Mouse (Mus musculus) heart, postnatal 0 days (tissue): ENCODE data around the gene Sox18. TPM values are rescaled to one million over a fixed set of nuclear protein-coding genes. Genes with fewer than 3 reads are reported as not detected.

Experiments
- ATAC-seq: fragments of 200-750 bp; cut with Nextera tagmentation; 2 replicates; pipeline ENCODE4 v1.8.0; 2017; ENCODE audit warnings: low read depth, moderate number of reproducible peaks, moderate library complexity; ENCODE audit not compliant: insufficient read depth
- DNase-seq: peaks from one replicate; pipeline ENCODE4 v3.0.0-alpha.2; 2016; ENCODE audit warnings: low spot score
- H3K27ac ChIP-seq: fragments of 300-500 bp; sonication (generic); 2 replicates; pipeline ENCODE4 v1.5.1; 2014; ENCODE audit warnings: low read depth, mild to moderate bottlenecking
- H3K27me3 ChIP-seq: fragments of 300-500 bp; sonication (generic); 2 replicates; pipeline ENCODE4 v1.6.1; 2014; ENCODE audit warnings: low read length, mixed read lengths; ENCODE audit not compliant: control insufficient read depth, insufficient read depth
- H3K36me3 ChIP-seq: fragments of 300-500 bp; sonication (generic); replicated peaks from 2 replicates; pipeline ENCODE4 v1.6.1; 2014; ENCODE audit warnings: low read length, mixed read lengths; ENCODE audit not compliant: control insufficient read depth, insufficient read depth
- H3K4me1 ChIP-seq: fragments of 300-500 bp; sonication (generic); 2 replicates; pipeline ENCODE4 v1.6.1; 2014; ENCODE audit warnings: antibody characterized with exemption; ENCODE audit not compliant: control insufficient read depth, insufficient read depth
- H3K4me2 ChIP-seq: fragments of 300-500 bp; sonication (generic); 2 replicates; pipeline ENCODE4 v1.6.1; 2014; ENCODE audit warnings: low read depth, mild to moderate bottlenecking, low read length, moderate library complexity
- H3K4me3 ChIP-seq: fragments of 300-500 bp; sonication (generic); 2 replicates; pipeline ENCODE4 v1.5.1; 2014; ENCODE audit warnings: low read depth, low read length
- H3K9ac ChIP-seq: fragments of 300-500 bp; sonication (generic); replicated peaks from 2 replicates; pipeline ENCODE4 v1.6.1; 2014; ENCODE audit warnings: low read depth, low read length, mixed read lengths
- H3K9me3 ChIP-seq: fragments of 300-500 bp; sonication (generic); replicated peaks from 2 replicates; pipeline ENCODE4 v1.6.1; 2016; ENCODE audit warnings: low read length; ENCODE audit not compliant: control insufficient read depth
- CTCF ChIP-seq: IDR thresholded peaks from 2 replicates; pipeline ENCODE4 v1.5.1; 2016; ENCODE audit warnings: antibody characterized with exemption, control low read depth, low read depth
- EP300 ChIP-seq: IDR thresholded peaks from 2 replicates; pipeline ENCODE4 v1.6.1; 2016; ENCODE audit warnings: antibody characterized with exemption, low read depth
- WGBS: fragments of 180-500 bp; shearing (Covaris S2); extraction: QIAGEN DNeasy Blood & Tissue Kit; methylation state at CpG from one replicate; pipeline ENCODE4 v1.1.7; 2014; 5-methylcytosine and 5-hydroxymethylcytosine counted together
- polyA plus RNA-seq: library from polyadenylated mRNA; unstranded; fragments of >200 nt; fragmentation: Nextera tagmentation; extraction: Ambion mirVana; gene quantifications from 2 replicates; pipeline ENCODE4 v1.2.1, GENCODE M21; 2015
- total RNA-seq: library from RNA; depleted of rRNA; stranded (reverse); fragments of >200 nt; gene quantifications from 2 replicates; pipeline ENCODE4 v1.2.3, GENCODE M21; 2014; ENCODE audit warnings: low replicate concordance

The Sox18 gene
- total and polyA plus RNA-seq, 2 experiments from 2014 or later, result 53.1 to 69.4 TPM

DNA sequence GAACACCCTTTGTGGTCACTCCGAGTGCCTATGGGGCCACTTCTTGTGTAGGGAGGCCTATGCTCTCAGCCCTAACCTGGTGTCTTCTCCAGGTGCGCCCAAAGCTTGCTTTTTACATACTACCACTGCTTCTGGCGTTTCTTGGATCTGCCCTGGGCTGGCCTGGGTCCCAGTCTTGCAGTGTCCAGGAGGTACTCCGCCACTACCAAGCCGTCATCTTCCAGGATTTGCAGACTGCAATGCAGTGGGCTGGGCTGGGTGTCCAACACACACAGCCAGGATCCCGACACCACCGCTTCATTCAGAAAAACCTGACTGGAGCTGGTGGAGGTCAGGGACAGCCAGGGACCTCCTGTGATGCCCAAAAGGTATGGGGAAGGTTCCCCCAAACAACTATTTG, 12.9 kb downstream of the Sox18 start:
- ATAC-seq (no peak), DNase-seq (no peak)
- Histone ChIP-seq H3K27ac (no peak overlapping the region), H3K36me3 (peaks cover 23% of the 10 kb centered on the region), H3K9me3 (no peaks in the 10 kb centered on the region), H3K4me3 (no peak overlapping the region), H3K4me1 (0 out of 2 replicates have a peak, but pooled peaks cover 4% of the 10 kb centered on the region), H3K9ac (no peak overlapping the region), H3K4me2 (no peak overlapping the region), H3K27me3 (no peaks in the 10 kb centered on the region)
- 79% methylated on average over 7 of the region's 7 CpGs for WGBS
- no peak for TF ChIP-seq CTCF
- no peak for TF ChIP-seq EP300

DNA sequence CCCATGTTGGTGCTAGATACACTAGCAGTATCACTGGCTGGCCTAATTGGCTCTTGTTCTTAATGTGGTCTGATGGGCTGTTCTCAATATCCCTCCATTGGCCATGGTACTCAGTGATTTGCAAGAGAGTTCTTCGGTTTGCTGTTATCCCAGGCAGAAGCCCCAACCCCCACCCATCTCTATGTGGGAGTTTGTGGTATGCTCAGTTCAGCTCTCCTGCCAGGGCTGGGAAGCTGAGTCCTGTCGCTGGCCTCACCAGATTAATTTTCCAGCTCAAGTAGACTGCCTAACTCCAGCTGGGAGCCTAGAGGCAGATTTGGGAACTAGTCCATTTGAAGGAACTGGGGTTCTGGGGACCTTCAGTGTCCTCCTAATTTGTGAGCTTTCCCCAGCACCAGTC, 14.0 kb downstream of the Sox18 start:
- WGBS, result 50% methylated on average over 2 of the region's 2 CpGs
- no peak overlapping the region for H3K27ac ChIP-seq
- no peaks in the 10 kb centered on the region for H3K27me3 ChIP-seq
- 0 out of 2 replicates have a peak, but pooled peaks cover 4% of the 10 kb centered on the region for H3K4me1 ChIP-seq
- ATAC-seq (no peak), DNase-seq (no peak)
- H3K9me3 ChIP-seq, result no peaks in the 10 kb centered on the region
- H3K4me2 ChIP-seq, result no peak overlapping the region
- peaks cover 32% of the 10 kb centered on the region for H3K36me3 ChIP-seq
- H3K4me3 ChIP-seq, result no peak overlapping the region
- H3K9ac ChIP-seq, result no peak overlapping the region
- TF ChIP-seq EP300, result no peak
- no peak for TF ChIP-seq CTCF

DNA sequence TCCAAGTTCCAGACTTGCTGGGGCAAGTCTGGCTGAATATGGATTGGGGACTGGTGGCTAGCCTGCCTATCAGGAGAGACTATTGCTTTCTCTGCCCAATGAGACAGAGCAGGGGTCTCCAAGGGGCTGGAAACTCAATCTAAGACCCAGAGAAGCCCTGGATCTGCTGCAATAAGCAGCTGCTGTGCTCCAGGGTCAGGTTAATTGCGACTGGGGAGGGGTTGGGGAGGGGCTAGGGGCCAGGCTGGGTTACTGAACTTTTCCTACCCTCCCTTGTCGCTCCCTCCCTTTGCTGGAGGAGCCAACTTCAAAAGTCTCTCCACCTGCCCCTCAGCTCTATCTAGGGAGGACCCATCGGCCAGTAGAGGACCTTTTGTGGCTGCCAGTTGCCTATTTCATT, 14.7 kb downstream of the Sox18 start, which contains the start of gene Gm29797:
TSS of gene Gm29797 (plus strand) at position 301 of the 400 bp plus-strand sequence.
- Histone ChIP-seq H3K9me3 (no peaks in the 10 kb centered on the region), H3K9ac (no peak within 1 kb of the TSS), H3K27me3 (no peaks in the 10 kb centered on the region), H3K4me3 (no peak within 1 kb of the TSS), H3K4me1 (0 out of 2 replicates have a peak, but pooled peaks cover under 1% of the 10 kb centered on the region), H3K36me3 (peaks cover 39% of the 10 kb centered on the region), H3K27ac (no peak within 1 kb of the TSS), H3K4me2 (no peak within 1 kb of the TSS)
- WGBS, result 75% methylated on average over 3 of the region's 3 CpGs
- DNase-seq, result no peak
- TF ChIP-seq CTCF (no peak), EP300 (no peak)
- no peak for ATAC-seq

DNA sequence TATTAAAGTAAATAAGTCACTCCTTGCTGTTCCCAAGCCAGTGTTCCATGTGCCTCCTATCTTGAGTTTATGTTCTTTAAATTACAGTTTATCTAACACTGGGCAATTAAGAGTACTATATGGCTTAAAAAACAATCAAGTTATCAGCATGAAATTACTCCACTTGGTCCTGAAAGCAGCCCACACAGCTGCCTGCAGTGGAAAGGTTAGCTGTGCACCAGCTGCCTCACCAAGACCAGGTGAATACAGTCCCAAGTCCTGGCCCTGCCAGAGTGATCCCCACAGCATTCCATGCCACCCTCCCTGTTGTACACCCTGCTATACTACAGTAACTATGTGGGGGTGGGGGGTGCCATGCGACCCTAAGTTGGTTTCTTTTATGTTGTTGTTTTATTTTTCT, 17.9 kb downstream of the Sox18 start:
- TF ChIP-seq EP300 (no peak), CTCF (no peak)
- Histone ChIP-seq H3K4me3 (no peak overlapping the region), H3K36me3 (peaks cover 70% of the 10 kb centered on the region), H3K4me2 (no peak overlapping the region), H3K27ac (no peak overlapping the region), H3K4me1 (no peaks in the 10 kb centered on the region), H3K9me3 (no peaks in the 10 kb centered on the region), H3K9ac (no peak overlapping the region), H3K27me3 (no peaks in the 10 kb centered on the region)
- no peak for ATAC-seq
- DNase-seq, result no peak
- 86% methylated on average over 1 of the region's 1 CpGs for WGBS

DNA sequence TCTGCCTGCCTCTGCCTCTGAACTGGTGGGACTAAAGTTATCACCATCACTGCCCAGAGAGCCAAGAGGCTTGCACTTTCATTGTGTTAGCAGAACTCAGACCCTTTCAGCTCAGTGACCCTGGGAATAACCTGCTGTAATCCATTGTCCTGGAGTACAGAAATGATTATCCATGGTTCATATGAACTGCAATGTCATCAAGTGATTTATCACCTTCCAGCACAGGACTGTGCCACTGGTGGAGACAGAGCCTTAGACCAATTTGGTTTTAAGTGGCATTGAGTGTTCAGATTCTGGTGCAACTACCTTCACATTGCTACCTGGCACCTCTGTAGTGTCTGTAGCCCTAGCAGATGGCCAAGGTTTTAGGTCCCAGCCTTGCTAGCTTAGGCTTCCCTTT, 18.4 kb downstream of the Sox18 start:
- Histone ChIP-seq H3K27me3 (no peaks in the 10 kb centered on the region), H3K27ac (no peak overlapping the region), H3K4me1 (no peaks in the 10 kb centered on the region), H3K36me3 (peaks cover 75% of the 10 kb centered on the region), H3K9ac (no peak overlapping the region), H3K4me3 (no peak overlapping the region), H3K4me2 (no peak overlapping the region), H3K9me3 (no peaks in the 10 kb centered on the region)
- TF ChIP-seq EP300 (no peak), CTCF (no peak)
- DNase-seq (no peak), ATAC-seq (no peak)

DNA sequence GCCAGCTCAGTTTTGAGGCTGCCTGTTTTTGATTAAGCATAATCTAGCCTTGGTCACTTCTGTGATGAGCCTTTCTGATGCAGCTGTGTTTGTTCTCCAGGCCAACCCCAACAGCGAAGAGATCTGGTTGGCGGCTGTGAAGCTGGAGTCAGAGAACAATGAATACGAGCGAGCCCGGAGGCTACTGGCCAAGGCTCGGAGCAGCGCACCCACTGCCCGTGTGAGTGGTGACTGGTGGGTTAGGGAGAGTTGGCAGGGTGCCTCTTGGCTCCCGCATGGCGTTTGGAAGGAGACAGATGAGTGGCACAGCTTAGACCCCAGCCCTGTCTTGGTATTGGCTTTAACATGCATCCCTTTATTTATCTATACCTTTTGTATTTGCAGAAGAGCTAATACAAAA, 22.5 kb downstream of the Sox18 start:
- Histone ChIP-seq H3K27me3 (no peaks in the 10 kb centered on the region), H3K9ac (no peak overlapping the region), H3K4me3 (no peak overlapping the region), H3K4me2 (no peak overlapping the region), H3K27ac (no peak overlapping the region), H3K9me3 (no peaks in the 10 kb centered on the region), H3K36me3 (peaks cover 86% of the 10 kb centered on the region), H3K4me1 (no peaks in the 10 kb centered on the region)
- no peak for ATAC-seq
- no peak for TF ChIP-seq EP300
- TF ChIP-seq CTCF, result no peak
- 89% methylated on average over 10 of the region's 10 CpGs for WGBS
- no peak for DNase-seq
